23 mouse cellular contexts compared by ENCODE assay signal in the genomic region with DNA sequence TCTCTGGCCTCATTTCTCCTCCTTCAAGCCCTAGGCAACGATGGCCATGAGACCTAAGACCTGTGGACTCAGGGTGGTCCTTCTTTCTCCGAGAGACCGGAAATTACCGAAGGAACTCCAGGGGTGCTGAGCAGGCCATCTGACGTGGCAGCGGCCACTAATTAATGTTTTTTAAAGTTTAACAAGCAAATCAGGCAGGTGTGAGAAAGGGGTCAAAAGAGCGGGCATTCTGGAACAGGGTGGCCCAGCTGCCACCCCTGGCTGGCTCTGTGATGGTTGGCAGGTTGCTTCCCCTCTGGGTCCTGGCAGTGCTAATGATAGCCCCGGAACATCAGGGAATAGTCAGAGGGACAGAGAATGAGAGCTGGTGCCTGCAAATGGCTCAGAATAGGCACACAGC. TPM values are rescaled to one million over a fixed set of nuclear protein-coding genes. Genes with fewer than 3 reads are reported as not detected.
DNase-seq lines count a peak whose midpoint lies in the region; ATAC-seq and TF ChIP-seq lines count a peak whose summit lies in the region.
"Had no signal": no experiment of that assay in that cellular context is flagged by ENCODE, and none has a peak within 500 bp of the region (broad histone marks: within the 10 kb centered on the region; RNA-seq: fewer than 3 reads in every experiment).

No protein-coding gene starts in this region.

- no peaks in the 10 kb centered on the region for H3K27me3 ChIP-seq in forebrain, embryonic 10.5 days (ENCODE audit: poor library complexity, severe bottlenecking)
- H3K27me3 ChIP-seq in forebrain, embryonic 11.5 days (ENCODE audit: control insufficient read depth, insufficient read depth, low read length): no peaks in the 10 kb centered on the region
- H3K27me3 ChIP-seq in liver, embryonic 13.5 days: peaks cover 6% of the 10 kb centered on the region; the same call in 1 of the 2 replicates
- H3K27me3 ChIP-seq in liver, postnatal 0 days (ENCODE audit: insufficient read depth, low read length): no peaks in the 10 kb centered on the region
- H3K27me3 ChIP-seq in kidney, postnatal 0 days (ENCODE audit: insufficient read depth, low read length): no peaks in the 10 kb centered on the region
- H3K27me3 ChIP-seq in limb, embryonic 13.5 days: peaks cover 73% of the 10 kb centered on the region
- H3K27me3 ChIP-seq: neural tube, embryonic 15.5 days had no signal

- H3K4me3 ChIP-seq in forebrain, embryonic 10.5 days: no peak overlapping the region
- no peak overlapping the region for H3K4me3 ChIP-seq in forebrain, embryonic 11.5 days (ENCODE audit: low read depth, low read length)
- H3K4me3 ChIP-seq in liver, embryonic 13.5 days (replicated peaks): no peak overlapping the region
- H3K4me3 ChIP-seq in liver, postnatal 0 days (ENCODE audit: low read depth, low read length): no peak overlapping the region
- no peak overlapping the region for H3K4me3 ChIP-seq in kidney, postnatal 0 days (replicated peaks; ENCODE audit: low read depth, low read length)
- no peak overlapping the region for H3K4me3 ChIP-seq in limb, embryonic 13.5 days
- H3K4me3 ChIP-seq: myocyte; neural tube, embryonic 15.5 days had no signal

- no peaks in the 10 kb centered on the region for H3K9me3 ChIP-seq in forebrain, embryonic 10.5 days
- no peaks in the 10 kb centered on the region for H3K9me3 ChIP-seq in forebrain, embryonic 11.5 days (ENCODE audit: control insufficient read depth, low read length)
- H3K9me3 ChIP-seq in liver, embryonic 13.5 days (replicated peaks): no peaks in the 10 kb centered on the region
- H3K9me3 ChIP-seq in liver, postnatal 0 days (ENCODE audit: low read length): no peaks in the 10 kb centered on the region
- H3K9me3 ChIP-seq in kidney, postnatal 0 days (replicated peaks; ENCODE audit: low read length): no peaks in the 10 kb centered on the region
- H3K9me3 ChIP-seq in limb, embryonic 13.5 days: no peaks in the 10 kb centered on the region; the same call in 1 of the 2 replicates
- H3K9me3 ChIP-seq: neural tube, embryonic 15.5 days had no signal

- no peak for ATAC-seq in forebrain, embryonic 11.5 days (replicated peaks; ENCODE audit: low FRiP score)
- no peak for ATAC-seq in liver, embryonic 13.5 days (ENCODE audit: low read depth)
- no peak for ATAC-seq in liver, postnatal 0 days
- peak; percentile 53 for ATAC-seq in kidney, postnatal 0 days (replicated peaks; ENCODE audit: low FRiP score, low read depth)
- 0 out of 2 replicates have a peak, but pooled peaks have one; percentile 34 for ATAC-seq in limb, embryonic 13.5 days (ENCODE audit: low FRiP score, low read depth)
- ATAC-seq: CD4-positive, CD25-positive, alpha-beta regulatory T cell, adult 4 months; hindbrain, embryonic 16.5 days had no signal

- H3K9ac ChIP-seq in forebrain, embryonic 11.5 days (ENCODE audit: low read length): no peak overlapping the region
- no peak overlapping the region for H3K9ac ChIP-seq in liver, embryonic 13.5 days
- H3K9ac ChIP-seq in liver, postnatal 0 days (replicated peaks): no peak overlapping the region
- no peak overlapping the region for H3K9ac ChIP-seq in kidney, postnatal 0 days (ENCODE audit: low read depth, low read length)
- no peak overlapping the region for H3K9ac ChIP-seq in limb, embryonic 13.5 days
- H3K9ac ChIP-seq: neural tube, embryonic 15.5 days had no signal

- H3K4me2 ChIP-seq in forebrain, embryonic 11.5 days (ENCODE audit: low read depth, low read length, severe bottlenecking): no peak overlapping the region
- H3K4me2 ChIP-seq in liver, embryonic 13.5 days: no peak overlapping the region
- no peak overlapping the region for H3K4me2 ChIP-seq in liver, postnatal 0 days (ENCODE audit: low read depth, low read length)
- no peak overlapping the region for H3K4me2 ChIP-seq in kidney, postnatal 0 days (ENCODE audit: low read length)
- H3K4me2 ChIP-seq in limb, embryonic 13.5 days (replicated peaks): no peak overlapping the region
- H3K4me2 ChIP-seq: heart, embryonic 11.5 days; midbrain, embryonic 11.5 days; neural tube, embryonic 15.5 days had no signal

- 62% methylated on average over 8 of the region's 8 CpGs for WGBS in forebrain, embryonic 10.5 days
- WGBS in forebrain, embryonic 11.5 days: 53% methylated on average over 8 of the region's 8 CpGs
- 76% methylated on average over 8 of the region's 8 CpGs for WGBS in liver, embryonic 13.5 days (ENCODE audit: insufficient replicate concordance)
- WGBS in liver, postnatal 0 days (ENCODE audit: insufficient replicate concordance): 84% methylated on average over 8 of the region's 8 CpGs
- WGBS in kidney, postnatal 0 days: 36% methylated on average over 8 of the region's 8 CpGs
- 33% methylated on average over 8 of the region's 8 CpGs for WGBS in limb, embryonic 13.5 days

- no peak for TF ChIP-seq CTCF in liver, postnatal 0 days (IDR thresholded peaks at IDR 0.05; ENCODE audit: low read depth)
- no peak for TF ChIP-seq CTCF in kidney, postnatal 0 days (IDR thresholded peaks at IDR 0.05; ENCODE audit: low read depth)

- DNase-seq in forebrain, embryonic 10.5 days (ENCODE audit: extremely low spot score, low spot score): no peak
- DNase-seq in forebrain, embryonic 11.5 days (ENCODE audit: low spot score): no peak
- no peak for DNase-seq in liver, embryonic 13.5 days
- no peak for DNase-seq in liver, postnatal 0 days
- DNase-seq in kidney, postnatal 0 days (ENCODE audit: low spot score): no peak
- no peak for DNase-seq in right cerebral cortex, postnatal 25 days
- DNase-seq in embryo, embryonic 10 days (ENCODE audit: low spot score): no peak
- DNase-seq: adrenal gland, postnatal 10 days; cerebellum, adult 18-20 months; cerebellum, postnatal 36 days; heart, postnatal 36 days; layer of hippocampus, postnatal 36 days; lung, postnatal 4 days; retina, postnatal 1 day; thymus, postnatal 36 days had no signal

- no peaks in the 10 kb centered on the region for H3K36me3 ChIP-seq in forebrain, embryonic 10.5 days (replicated peaks)
- H3K36me3 ChIP-seq in forebrain, embryonic 11.5 days (ENCODE audit: control insufficient read depth, insufficient read depth, low read length): no peaks in the 10 kb centered on the region
- H3K36me3 ChIP-seq in liver, embryonic 13.5 days: no peaks in the 10 kb centered on the region
- no peaks in the 10 kb centered on the region for H3K36me3 ChIP-seq in liver, postnatal 0 days (replicated peaks; ENCODE audit: insufficient read depth, low read length)
- H3K36me3 ChIP-seq in kidney, postnatal 0 days (ENCODE audit: insufficient read depth, low read length): no peaks in the 10 kb centered on the region
- H3K36me3 ChIP-seq in limb, embryonic 13.5 days: no peaks in the 10 kb centered on the region
- H3K36me3 ChIP-seq: G1E; neural tube, embryonic 15.5 days had no signal

- peaks cover 57% of the 10 kb centered on the region for H3K4me1 ChIP-seq in forebrain, embryonic 10.5 days
- peaks cover 10% of the 10 kb centered on the region for H3K4me1 ChIP-seq in forebrain, embryonic 11.5 days (replicated peaks; ENCODE audit: control insufficient read depth, insufficient read depth, low read length)
- peaks cover 45% of the 10 kb centered on the region for H3K4me1 ChIP-seq in liver, embryonic 13.5 days (replicated peaks)
- peaks cover 20% of the 10 kb centered on the region for H3K4me1 ChIP-seq in liver, postnatal 0 days (ENCODE audit: insufficient read depth)
- peaks cover 32% of the 10 kb centered on the region; the same call in 1 of the 2 replicates for H3K4me1 ChIP-seq in kidney, postnatal 0 days (replicated peaks; ENCODE audit: insufficient read depth, low read length)
- H3K4me1 ChIP-seq in limb, embryonic 13.5 days: peaks cover 73% of the 10 kb centered on the region

- H3K27ac ChIP-seq in forebrain, embryonic 10.5 days: peak overlapping the region; percentile 59
- H3K27ac ChIP-seq in forebrain, embryonic 11.5 days (ENCODE audit: low read depth, low read length): no peak overlapping the region
- H3K27ac ChIP-seq in liver, embryonic 13.5 days: peak overlapping the region; percentile 92; the same call in 1 of the 2 replicates
- H3K27ac ChIP-seq in liver, postnatal 0 days (ENCODE audit: low read depth): no peak overlapping the region
- H3K27ac ChIP-seq in kidney, postnatal 0 days: peak overlapping the region; percentile 68; the same call in 1 of the 2 replicates
- no peak overlapping the region for H3K27ac ChIP-seq in limb, embryonic 13.5 days
- H3K27ac ChIP-seq: neural tube, embryonic 15.5 days had no signal

- TF ChIP-seq EP300 in liver, postnatal 0 days (IDR thresholded peaks at IDR 0.05; ENCODE audit: low read depth): no peak

RNA-seq across cellular contexts. Expression of gene Clmn, which starts 42.7 kb away (rescaled TPM):
- polyA plus RNA-seq in forebrain, embryonic 10.5 days (2016; fragmentation: Nextera tagmentation; extraction: Ambion mirVana): 1.6 and 2.1 TPM in 2 replicates
- 2.8 and 3.2 TPM in 2 replicates for polyA plus RNA-seq in forebrain, embryonic 11.5 days (2014; fragmentation: Nextera tagmentation; extraction: Ambion mirVana)
- 0.17 and 0.24 TPM in 2 replicates for polyA plus RNA-seq in liver, embryonic 13.5 days (2015; fragmentation: Nextera tagmentation; extraction: Ambion mirVana)
- 1.9 and 2.5 TPM in 2 replicates for polyA plus RNA-seq in liver, postnatal 0 days (2015; fragmentation: Nextera tagmentation; extraction: Ambion mirVana)
- 6.0 and 7.3 TPM in 2 replicates for polyA plus RNA-seq in kidney, postnatal 0 days (2015; fragmentation: Nextera tagmentation; extraction: Ambion mirVana)
- 3.1 and 3.8 TPM in 2 replicates for polyA plus RNA-seq in limb, embryonic 13.5 days (2015; fragmentation: Nextera tagmentation; extraction: Ambion mirVana)
- polyA plus RNA-seq: CD4-positive, CD25-positive, alpha-beta regulatory T cell, adult 4 months; G1E had no signal

Comparison
In these comparisons a context has a peak if more than half of its experiments do, and no peak if none do; other contexts are left out.
1. H3K27ac ChIP-seq: peak in forebrain, embryonic 10.5 days (single experiment), liver, embryonic 13.5 days (single experiment) and kidney, postnatal 0 days (single experiment); none in forebrain, embryonic 11.5 days (single experiment), liver, postnatal 0 days (single experiment) and limb, embryonic 13.5 days (single experiment).
2. ATAC-seq: peak in kidney, postnatal 0 days (single experiment) and limb, embryonic 13.5 days (single experiment); none in forebrain, embryonic 11.5 days (single experiment), liver, embryonic 13.5 days (single experiment) and liver, postnatal 0 days (single experiment).